Mouse (Mus musculus): ENCODE results near the gene Nebl. TPM values are rescaled to one million over a fixed set of nuclear protein-coding genes. Genes with fewer than 3 reads are reported as not detected.

Nebl gene
- polyA plus RNA-seq, 1 experiment from 2014 or later, result 4.6 TPM

GRCm38 (mm10) chr2:17669000-17669399 lies 62.3 kb downstream of the Nebl start:
- ATAC-seq (replicated peaks; ENCODE audit: low FRiP score) (no peak), DNase-seq (ENCODE audit: low spot score) (no peak)
- Histone ChIP-seq H3K9ac (ENCODE audit: low read length) (no peak overlapping the region), H3K36me3 (ENCODE audit: control insufficient read depth, insufficient read depth, low read length) (no peaks in the 10 kb centered on the region), H3K4me2 (ENCODE audit: low read depth, low read length, severe bottlenecking) (no peak overlapping the region), H3K4me1 (replicated peaks; ENCODE audit: control insufficient read depth, insufficient read depth, low read length) (peaks cover 5% of the 10 kb centered on the region; the same call in 1 of the 2 replicates), H3K4me3 (ENCODE audit: low read depth, low read length) (no peak overlapping the region), H3K27ac (ENCODE audit: low read depth, low read length) (no peak overlapping the region), H3K9me3 (ENCODE audit: control insufficient read depth, low read length) (no peaks in the 10 kb centered on the region), H3K27me3 (ENCODE audit: control insufficient read depth, insufficient read depth, low read length) (no peaks in the 10 kb centered on the region)
- WGBS, result 67% methylated on average over 2 of the region's 2 CpGs

- no peaks in the 10 kb centered on the region for H3K4me1 ChIP-seq (replicated peaks; ENCODE audit: control insufficient read depth, insufficient read depth, low read length)
- H3K27ac ChIP-seq (ENCODE audit: low read depth, low read length), result no peak overlapping the region
- H3K4me3 ChIP-seq (ENCODE audit: low read depth, low read length), result no peak overlapping the region
- no peak overlapping the region for H3K4me2 ChIP-seq (ENCODE audit: low read depth, low read length, severe bottlenecking)
- 70% methylated on average over 5 of the region's 5 CpGs for WGBS
- H3K9ac ChIP-seq (ENCODE audit: low read length), result no peak overlapping the region
- ATAC-seq (replicated peaks; ENCODE audit: low FRiP score), result no peak
- DNase-seq (ENCODE audit: low spot score), result no peak
- no peaks in the 10 kb centered on the region for H3K9me3 ChIP-seq (ENCODE audit: control insufficient read depth, low read length)
- H3K27me3 ChIP-seq (ENCODE audit: control insufficient read depth, insufficient read depth, low read length), result no peaks in the 10 kb centered on the region
- H3K36me3 ChIP-seq (ENCODE audit: control insufficient read depth, insufficient read depth, low read length), result no peaks in the 10 kb centered on the region
These were observed 73.1 kb downstream of the Nebl start for GRCm38 (mm10) chr2:17658176-17658575.

- no peak overlapping the region for H3K9ac ChIP-seq (ENCODE audit: low read length)
- ATAC-seq (replicated peaks; ENCODE audit: low FRiP score) (no peak), DNase-seq (ENCODE audit: low spot score) (no peak)
- no peak overlapping the region for H3K4me3 ChIP-seq (ENCODE audit: low read depth, low read length)
- H3K27ac ChIP-seq (ENCODE audit: low read depth, low read length), result no peak overlapping the region
- H3K36me3 ChIP-seq (ENCODE audit: control insufficient read depth, insufficient read depth, low read length), result no peaks in the 10 kb centered on the region
- H3K27me3 ChIP-seq (ENCODE audit: control insufficient read depth, insufficient read depth, low read length), result no peaks in the 10 kb centered on the region
- H3K4me1 ChIP-seq (replicated peaks; ENCODE audit: control insufficient read depth, insufficient read depth, low read length), result no peaks in the 10 kb centered on the region
- no peak overlapping the region for H3K4me2 ChIP-seq (ENCODE audit: low read depth, low read length, severe bottlenecking)
- 51% methylated on average over 10 of the region's 10 CpGs for WGBS
- no peaks in the 10 kb centered on the region for H3K9me3 ChIP-seq (ENCODE audit: control insufficient read depth, low read length)
These were observed 81.0 kb downstream of the Nebl start for GRCm38 (mm10) chr2:17650147-17650834.

- Histone ChIP-seq H3K36me3 (ENCODE audit: control insufficient read depth, insufficient read depth, low read length) (no peaks in the 10 kb centered on the region), H3K9me3 (ENCODE audit: control insufficient read depth, low read length) (no peaks in the 10 kb centered on the region), H3K27me3 (ENCODE audit: control insufficient read depth, insufficient read depth, low read length) (no peaks in the 10 kb centered on the region; the same call in 1 of the 2 replicates), H3K9ac (ENCODE audit: low read length) (no peak overlapping the region), H3K4me1 (replicated peaks; ENCODE audit: control insufficient read depth, insufficient read depth, low read length) (no peaks in the 10 kb centered on the region), H3K4me2 (ENCODE audit: low read depth, low read length, severe bottlenecking) (no peak overlapping the region), H3K27ac (ENCODE audit: low read depth, low read length) (no peak overlapping the region), H3K4me3 (ENCODE audit: low read depth, low read length) (no peak overlapping the region)
- DNase-seq (ENCODE audit: low spot score) (no peak), ATAC-seq (replicated peaks; ENCODE audit: low FRiP score) (no peak)
- WGBS, result 48% methylated on average over 3 of the region's 3 CpGs
These were observed 81.5 kb downstream of the Nebl start for GRCm38 (mm10) chr2:17649728-17650127.

GRCm38 (mm10) chr2:17644282-17645262 lies 86.7 kb downstream of the Nebl start:
- Histone ChIP-seq H3K9me3 (ENCODE audit: control insufficient read depth, low read length) (no peaks in the 10 kb centered on the region), H3K9ac (ENCODE audit: low read length) (no peak overlapping the region), H3K36me3 (ENCODE audit: control insufficient read depth, insufficient read depth, low read length) (no peaks in the 10 kb centered on the region), H3K27me3 (ENCODE audit: control insufficient read depth, insufficient read depth, low read length) (no peaks in the 10 kb centered on the region; the same call in 1 of the 2 replicates), H3K27ac (ENCODE audit: low read depth, low read length) (no peak overlapping the region), H3K4me1 (replicated peaks; ENCODE audit: control insufficient read depth, insufficient read depth, low read length) (no peaks in the 10 kb centered on the region), H3K4me2 (ENCODE audit: low read depth, low read length, severe bottlenecking) (no peak overlapping the region), H3K4me3 (ENCODE audit: low read depth, low read length) (no peak overlapping the region)
- 29% methylated on average over 3 of the region's 3 CpGs for WGBS
- ATAC-seq (replicated peaks; ENCODE audit: low FRiP score), result peak; percentile 69
- peak; percentile 71 for DNase-seq (ENCODE audit: low spot score)

- DNase-seq (ENCODE audit: low spot score) (no peak), ATAC-seq (replicated peaks; ENCODE audit: low FRiP score) (no peak)
- 54% methylated on average over 7 of the region's 7 CpGs for WGBS
- H3K9me3 ChIP-seq (ENCODE audit: control insufficient read depth, low read length), result no peaks in the 10 kb centered on the region
- no peaks in the 10 kb centered on the region for H3K4me1 ChIP-seq (replicated peaks; ENCODE audit: control insufficient read depth, insufficient read depth, low read length)
- H3K4me2 ChIP-seq (ENCODE audit: low read depth, low read length, severe bottlenecking), result no peak overlapping the region
- H3K4me3 ChIP-seq (ENCODE audit: low read depth, low read length), result no peak overlapping the region
- H3K36me3 ChIP-seq (ENCODE audit: control insufficient read depth, insufficient read depth, low read length), result no peaks in the 10 kb centered on the region
- no peak overlapping the region for H3K9ac ChIP-seq (ENCODE audit: low read length)
- H3K27ac ChIP-seq (ENCODE audit: low read depth, low read length), result no peak overlapping the region
- no peaks in the 10 kb centered on the region; the same call in 1 of the 2 replicates for H3K27me3 ChIP-seq (ENCODE audit: control insufficient read depth, insufficient read depth, low read length)
These were observed 87.4 kb downstream of the Nebl start for GRCm38 (mm10) chr2:17643869-17644268.

GRCm38 (mm10) chr2:17642770-17643169 lies 88.5 kb downstream of the Nebl start:
- no peaks in the 10 kb centered on the region for H3K4me1 ChIP-seq (replicated peaks; ENCODE audit: control insufficient read depth, insufficient read depth, low read length)
- no peak overlapping the region for H3K4me3 ChIP-seq (ENCODE audit: low read depth, low read length)
- ATAC-seq (replicated peaks; ENCODE audit: low FRiP score), result no peak
- no peak overlapping the region for H3K9ac ChIP-seq (ENCODE audit: low read length)
- H3K27ac ChIP-seq (ENCODE audit: low read depth, low read length), result no peak overlapping the region
- no peak overlapping the region for H3K4me2 ChIP-seq (ENCODE audit: low read depth, low read length, severe bottlenecking)
- DNase-seq (ENCODE audit: low spot score), result no peak
- no peaks in the 10 kb centered on the region for H3K36me3 ChIP-seq (ENCODE audit: control insufficient read depth, insufficient read depth, low read length)
- no peaks in the 10 kb centered on the region; the same call in 1 of the 2 replicates for H3K27me3 ChIP-seq (ENCODE audit: control insufficient read depth, insufficient read depth, low read length)
- no peaks in the 10 kb centered on the region for H3K9me3 ChIP-seq (ENCODE audit: control insufficient read depth, low read length)
- 89% methylated on average over 7 of the region's 7 CpGs for WGBS

GRCm38 (mm10) chr2:17640861-17641260 lies 90.4 kb downstream of the Nebl start:
- no peak for ATAC-seq (replicated peaks; ENCODE audit: low FRiP score)

More at GRCm38 (mm10) chr2:17640861-17641260, 90.4 kb downstream of the Nebl start:
- H3K4me1 ChIP-seq (replicated peaks; ENCODE audit: control insufficient read depth, insufficient read depth, low read length), result no peaks in the 10 kb centered on the region
- H3K27me3 ChIP-seq (ENCODE audit: control insufficient read depth, insufficient read depth, low read length), result peaks cover 4% of the 10 kb centered on the region; the same call in 1 of the 2 replicates
- H3K4me3 ChIP-seq (ENCODE audit: low read depth, low read length), result no peak overlapping the region
- H3K4me2 ChIP-seq (ENCODE audit: low read depth, low read length, severe bottlenecking), result no peak overlapping the region
- no peak overlapping the region for H3K9ac ChIP-seq (ENCODE audit: low read length)
- H3K27ac ChIP-seq (ENCODE audit: low read depth, low read length), result no peak overlapping the region
- H3K36me3 ChIP-seq (ENCODE audit: control insufficient read depth, insufficient read depth, low read length), result no peaks in the 10 kb centered on the region
- no peak for DNase-seq (ENCODE audit: low spot score)
- no peaks in the 10 kb centered on the region for H3K9me3 ChIP-seq (ENCODE audit: control insufficient read depth, low read length)
- WGBS, result 52% methylated on average over 4 of the region's 4 CpGs

Measured in forebrain, embryonic 11.5 days (tissue).